Mouse (Mus musculus) liver, embryonic 15.5 days (tissue): Measurements from ENCODE around the gene Myo16. TPM values are rescaled to one million over a fixed set of nuclear protein-coding genes. Genes with fewer than 3 reads are reported as not detected.

Source experiments
- ATAC-seq: fragments of 200-750 bp; cut with Nextera tagmentation; 2 replicates; pipeline ENCODE4 v1.8.0; 2017; ENCODE audit warnings: moderate number of reproducible peaks, mild to moderate bottlenecking, moderate library complexity; ENCODE audit not compliant: insufficient read depth
- H3K27ac ChIP-seq: fragments of 300-500 bp; sonication (generic); replicated peaks from 2 replicates; pipeline ENCODE4 v1.5.1; 2015; ENCODE audit warnings: mild to moderate bottlenecking, inconsistent platforms
- H3K27me3 ChIP-seq: fragments of 300-500 bp; sonication (generic); 2 replicates; pipeline ENCODE4 v1.6.1; 2015; ENCODE audit warnings: mild to moderate bottlenecking, inconsistent platforms
- H3K36me3 ChIP-seq: fragments of 300-500 bp; sonication (generic); replicated peaks from 2 replicates; pipeline ENCODE4 v1.6.1; 2015; ENCODE audit warnings: moderate library complexity, mild to moderate bottlenecking, inconsistent platforms
- H3K4me1 ChIP-seq: fragments of 300-500 bp; sonication (generic); replicated peaks from 2 replicates; pipeline ENCODE4 v1.6.1; 2015; ENCODE audit warnings: inconsistent platforms
- H3K4me2 ChIP-seq: fragments of 300-500 bp; sonication (generic); 2 replicates; pipeline ENCODE4 v1.6.1; 2015; ENCODE audit warnings: moderate library complexity, mild to moderate bottlenecking, inconsistent platforms
- H3K4me3 ChIP-seq: fragments of 300-500 bp; sonication (generic); replicated peaks from 2 replicates; pipeline ENCODE4 v1.5.1; 2015; ENCODE audit warnings: mild to moderate bottlenecking, inconsistent platforms
- H3K9ac ChIP-seq: fragments of 300-500 bp; sonication (generic); 2 replicates; pipeline ENCODE4 v1.6.1; 2015; ENCODE audit warnings: moderate library complexity, mild to moderate bottlenecking, inconsistent platforms
- H3K9me3 ChIP-seq: fragments of 300-500 bp; sonication (generic); replicated peaks from 2 replicates; pipeline ENCODE4 v1.6.1; 2016; ENCODE audit warnings: inconsistent platforms
- WGBS: fragments of 180-500 bp; shearing (Covaris S2); methylation state at CpG from one replicate; pipeline ENCODE4 v1.1.7; 2015; ENCODE audit warnings: mixed read lengths; ENCODE audit not compliant: insufficient replicate concordance; 5-methylcytosine and 5-hydroxymethylcytosine counted together
- polyA plus RNA-seq: library from polyadenylated mRNA; unstranded; fragments of >200 nt; fragmentation: Nextera tagmentation; extraction: Ambion mirVana; gene quantifications from 2 replicates; pipeline ENCODE4 v1.2.1, GENCODE M21; 2015

The Myo16 gene
- polyA plus RNA-seq, 1 experiment from 2014 or later = 0.03 TPM

DNA sequence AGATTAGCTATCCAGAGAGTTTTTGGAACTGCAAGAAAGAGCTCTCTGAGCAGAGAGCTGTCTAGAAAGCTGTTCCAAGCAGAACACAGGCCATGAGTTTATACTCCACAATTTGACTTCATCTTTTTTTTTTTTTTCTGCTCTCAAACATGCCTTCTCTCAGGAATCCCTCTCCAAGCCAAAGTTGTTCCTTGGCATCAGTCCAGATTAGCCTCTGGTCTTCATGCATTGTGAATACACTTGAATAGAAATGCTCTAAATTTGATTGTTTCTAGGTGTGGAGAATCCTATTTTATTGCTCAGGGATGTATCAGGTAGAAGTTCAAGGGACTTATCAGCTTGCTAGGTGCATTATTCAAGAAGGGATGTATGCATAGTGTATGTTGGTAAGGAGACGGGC lies 151.0 kb downstream of the Myo16 start:
- no peak overlapping the region for H3K27ac ChIP-seq
- WGBS = 49% methylated on average over 1 of the region's 1 CpGs
- no peak for ATAC-seq
- no peak overlapping the region for H3K4me3 ChIP-seq
- no peaks in the 10 kb centered on the region for H3K9me3 ChIP-seq
- no peaks in the 10 kb centered on the region for H3K27me3 ChIP-seq
- no peak overlapping the region for H3K9ac ChIP-seq
- H3K36me3 ChIP-seq = no peaks in the 10 kb centered on the region
- H3K4me2 ChIP-seq = no peak overlapping the region
- H3K4me1 ChIP-seq = no peaks in the 10 kb centered on the region

DNA sequence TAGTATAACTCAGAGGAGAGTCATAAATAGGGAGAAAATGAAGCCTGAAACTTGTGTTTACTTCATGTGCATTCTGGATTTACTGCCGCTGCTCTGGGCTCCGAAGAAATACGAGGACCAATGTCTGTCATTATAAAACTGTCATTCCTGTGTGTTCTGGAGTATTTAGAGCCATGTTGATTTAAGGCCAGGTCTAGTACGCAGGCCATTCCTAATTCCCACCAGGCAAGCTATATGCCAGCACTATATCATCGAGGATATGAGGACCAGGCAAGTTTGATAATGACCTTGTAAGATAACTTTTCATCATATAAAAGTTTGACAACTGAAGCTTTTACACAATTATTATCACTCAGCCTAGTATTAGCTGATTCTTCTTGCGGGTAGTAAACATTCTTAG lies 153.6 kb downstream of the Myo16 start:
- H3K4me3 ChIP-seq = no peak overlapping the region
- no peaks in the 10 kb centered on the region for H3K4me1 ChIP-seq
- H3K36me3 ChIP-seq = no peaks in the 10 kb centered on the region
- no peaks in the 10 kb centered on the region for H3K9me3 ChIP-seq
- no peak overlapping the region for H3K9ac ChIP-seq
- 55% methylated on average over 6 of the region's 6 CpGs for WGBS
- H3K4me2 ChIP-seq = no peak overlapping the region
- no peak overlapping the region for H3K27ac ChIP-seq
- ATAC-seq = no peak
- no peaks in the 10 kb centered on the region for H3K27me3 ChIP-seq

DNA sequence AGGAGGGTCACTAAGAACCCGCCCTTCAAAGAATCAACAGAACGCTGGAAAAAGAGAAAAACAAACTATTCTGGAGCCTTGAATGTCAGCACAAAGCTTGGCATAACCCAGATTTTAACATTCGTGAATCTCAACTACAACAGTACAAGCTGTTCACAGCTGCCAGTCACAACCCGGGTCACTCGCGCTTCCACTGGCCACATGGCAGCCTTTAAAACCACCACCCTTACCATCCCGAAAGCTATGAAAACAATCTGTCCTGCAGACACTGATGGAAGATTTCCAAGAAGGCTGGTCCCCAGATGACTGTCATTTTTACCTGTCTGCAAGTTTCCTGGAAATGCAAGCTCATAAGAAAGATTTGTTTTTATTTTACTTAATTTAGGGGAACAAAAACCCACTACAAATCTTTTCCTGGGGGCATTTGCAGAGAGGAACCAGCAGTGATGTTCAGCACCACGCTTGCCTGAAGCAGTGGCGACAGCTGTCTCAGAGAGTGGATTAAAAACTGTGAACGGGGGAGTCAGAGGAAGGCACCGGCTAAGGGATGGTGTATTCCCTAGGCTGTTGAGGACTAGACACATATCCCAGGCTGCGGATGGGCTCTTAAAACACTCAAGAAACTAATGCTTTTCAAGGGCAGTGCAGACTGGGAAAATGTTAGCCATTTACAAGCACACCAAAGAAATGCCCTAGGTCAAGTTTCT lies 154.2 kb downstream of the Myo16 start:
- 56% methylated on average over 12 of the region's 12 CpGs for WGBS
- ATAC-seq = no peak
- H3K9me3 ChIP-seq = no peaks in the 10 kb centered on the region

DNA sequence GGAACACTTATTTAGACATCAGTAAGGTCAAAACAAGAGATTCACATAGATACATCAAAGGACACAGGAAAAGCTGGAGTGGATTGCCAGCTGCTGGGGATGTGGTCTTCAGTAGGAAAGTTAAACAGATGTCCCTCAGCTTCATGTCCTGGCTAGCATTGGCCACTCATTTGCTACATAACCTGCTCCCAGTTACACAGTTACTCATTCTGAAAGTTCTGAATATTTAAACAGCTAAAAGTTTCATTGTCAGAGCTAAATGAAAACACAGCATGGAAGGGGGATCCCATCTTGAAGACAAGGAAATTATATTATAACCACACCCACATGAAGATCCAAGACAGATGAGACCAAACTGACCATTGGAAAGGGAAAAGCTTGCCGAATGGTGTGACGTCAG lies 156.8 kb downstream of the Myo16 start:
- Histone ChIP-seq H3K4me3 (no peak overlapping the region), H3K36me3 (no peaks in the 10 kb centered on the region), H3K27ac (no peak overlapping the region), H3K9me3 (no peaks in the 10 kb centered on the region), H3K4me2 (no peak overlapping the region), H3K4me1 (no peaks in the 10 kb centered on the region), H3K9ac (no peak overlapping the region), H3K27me3 (no peaks in the 10 kb centered on the region)
- no peak for ATAC-seq
- WGBS = 53% methylated on average over 2 of the region's 2 CpGs

More for the DNA sequence above, 154.2 kb downstream of the Myo16 start:
- Histone ChIP-seq H3K27ac (no peak overlapping the region), H3K4me2 (no peak overlapping the region), H3K27me3 (no peaks in the 10 kb centered on the region), H3K4me3 (no peak overlapping the region), H3K4me1 (no peaks in the 10 kb centered on the region), H3K36me3 (no peaks in the 10 kb centered on the region), H3K9ac (no peak overlapping the region)

DNA sequence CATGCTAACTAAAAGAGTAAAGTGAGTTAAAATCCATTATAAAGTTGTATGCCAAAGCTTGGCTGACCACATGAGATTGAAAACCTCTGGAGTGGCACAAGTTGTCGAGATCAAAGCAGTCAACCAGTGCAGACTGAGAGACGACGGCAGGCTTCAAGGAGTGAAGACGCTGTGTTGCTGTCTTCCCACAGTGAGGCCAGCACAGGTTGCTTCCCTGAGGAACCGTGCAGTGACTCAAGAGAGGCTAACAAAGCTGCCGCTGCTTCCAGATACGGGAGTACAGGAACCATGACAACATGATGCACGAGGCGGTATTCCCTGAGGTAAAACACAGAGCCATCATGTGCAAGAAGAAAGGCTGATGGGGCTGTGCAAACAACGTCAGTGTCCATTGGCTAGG lies 158.6 kb downstream of the Myo16 start:
- H3K4me3 ChIP-seq = no peak overlapping the region
- H3K9me3 ChIP-seq = no peaks in the 10 kb centered on the region
- no peak overlapping the region for H3K9ac ChIP-seq
- 68% methylated on average over 10 of the region's 10 CpGs for WGBS
- no peak overlapping the region for H3K4me2 ChIP-seq
- no peaks in the 10 kb centered on the region for H3K27me3 ChIP-seq
- no peaks in the 10 kb centered on the region for H3K4me1 ChIP-seq
- ATAC-seq = no peak
- H3K27ac ChIP-seq = no peak overlapping the region
- no peaks in the 10 kb centered on the region for H3K36me3 ChIP-seq

DNA sequence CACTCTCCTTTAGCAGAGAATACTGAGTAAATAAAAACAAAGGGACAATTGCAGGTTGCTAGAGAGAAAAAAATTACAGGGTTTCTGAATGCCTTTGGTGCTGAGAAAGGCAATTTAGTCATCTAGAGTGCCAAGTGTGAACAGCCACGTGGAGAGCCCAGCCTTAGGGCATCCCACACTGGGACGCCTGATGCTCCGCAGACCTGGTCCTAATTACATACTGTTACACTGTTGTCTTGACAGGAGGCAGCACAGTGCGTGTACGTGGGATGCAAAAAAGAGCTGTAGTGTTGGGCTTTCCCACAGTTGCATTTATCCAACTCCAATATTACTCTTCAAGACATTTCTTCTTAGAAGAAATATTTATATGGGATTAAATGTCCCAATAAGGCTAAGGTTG lies 162.5 kb downstream of the Myo16 start:
- no peaks in the 10 kb centered on the region for H3K36me3 ChIP-seq
- no peak overlapping the region for H3K4me2 ChIP-seq
- WGBS = 51% methylated on average over 5 of the region's 5 CpGs
- no peak overlapping the region for H3K4me3 ChIP-seq
- H3K27me3 ChIP-seq = no peaks in the 10 kb centered on the region
- no peak overlapping the region for H3K27ac ChIP-seq
- H3K4me1 ChIP-seq = no peaks in the 10 kb centered on the region
- no peak for ATAC-seq
- no peak overlapping the region for H3K9ac ChIP-seq
- no peaks in the 10 kb centered on the region for H3K9me3 ChIP-seq

DNA sequence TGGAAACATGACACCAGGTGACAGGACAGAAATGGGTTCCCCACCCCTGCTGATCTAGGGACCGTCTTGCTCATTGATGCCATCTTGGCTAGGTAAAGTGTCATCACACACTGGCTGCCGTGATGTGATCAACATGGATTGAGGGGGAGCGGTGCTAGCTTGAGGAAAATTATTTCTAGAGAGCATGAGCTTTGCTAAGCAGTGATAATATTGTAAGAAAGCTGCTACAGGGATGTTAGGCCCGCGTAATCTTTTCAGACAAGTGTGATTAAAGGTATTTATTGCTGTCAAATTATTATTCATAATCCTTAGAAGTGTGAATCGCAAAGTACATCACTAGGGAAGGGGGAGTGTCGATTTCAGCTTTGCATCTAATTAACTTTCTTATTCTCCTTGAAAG lies 164.4 kb downstream of the Myo16 start:
- no peak overlapping the region for H3K27ac ChIP-seq
- no peak overlapping the region for H3K9ac ChIP-seq
- WGBS = 64% methylated on average over 7 of the region's 7 CpGs
- no peak overlapping the region for H3K4me3 ChIP-seq
- H3K4me2 ChIP-seq = no peak overlapping the region
- no peaks in the 10 kb centered on the region for H3K36me3 ChIP-seq
- no peaks in the 10 kb centered on the region for H3K27me3 ChIP-seq
- ATAC-seq = no peak
- H3K4me1 ChIP-seq = no peaks in the 10 kb centered on the region
- no peaks in the 10 kb centered on the region for H3K9me3 ChIP-seq

DNA sequence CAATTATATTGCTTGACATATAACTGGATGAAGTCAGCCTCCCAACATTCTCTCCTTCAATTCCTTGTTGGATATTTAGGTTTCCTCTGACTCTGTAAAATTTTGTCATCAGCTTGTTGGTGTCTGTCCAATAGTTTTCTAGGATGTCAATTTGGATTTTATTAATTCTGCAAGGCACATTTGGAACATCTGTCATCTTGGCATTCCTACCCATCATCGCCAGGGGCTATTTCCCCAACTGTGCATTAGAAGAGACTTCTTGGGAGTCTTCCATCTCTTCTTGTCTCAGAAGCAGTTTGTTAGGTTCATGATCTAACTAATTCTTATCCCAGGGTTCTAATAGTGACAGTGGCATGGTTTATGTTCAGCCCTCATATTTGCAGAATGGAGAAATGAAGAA lies 196.7 kb downstream of the Myo16 start:
- WGBS = 67% methylated on average over 1 of the region's 1 CpGs
- ATAC-seq = no peak

DNA sequence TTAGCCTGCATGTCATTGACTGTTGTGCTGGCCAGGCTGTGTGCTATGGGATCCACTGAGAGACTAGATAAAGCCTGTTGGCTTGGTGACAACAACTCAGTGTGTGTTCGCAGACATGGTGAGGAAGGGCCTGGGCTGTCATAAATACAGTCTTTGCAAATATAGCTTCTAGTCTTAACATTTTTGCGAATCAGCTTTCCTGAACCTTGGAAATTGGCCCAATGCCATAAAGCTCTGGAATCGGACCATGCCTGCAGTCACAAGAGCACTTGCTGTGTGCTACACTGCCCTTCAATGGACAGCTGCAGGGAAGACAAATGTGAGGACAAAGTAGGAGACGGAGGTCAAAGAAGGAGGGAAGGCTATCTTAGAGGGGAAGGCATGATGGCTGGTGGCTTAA lies 205.0 kb downstream of the Myo16 start:
- Histone ChIP-seq H3K27me3 (no peaks in the 10 kb centered on the region), H3K4me1 (no peaks in the 10 kb centered on the region), H3K4me2 (no peak overlapping the region), H3K9ac (no peak overlapping the region), H3K27ac (no peak overlapping the region), H3K4me3 (no peak overlapping the region), H3K9me3 (no peaks in the 10 kb centered on the region), H3K36me3 (no peaks in the 10 kb centered on the region)
- no peak for ATAC-seq
- WGBS = 66% methylated on average over 4 of the region's 4 CpGs

More for the DNA sequence above, 196.7 kb downstream of the Myo16 start:
- Histone ChIP-seq H3K9ac (no peak overlapping the region), H3K4me3 (no peak overlapping the region), H3K9me3 (no peaks in the 10 kb centered on the region), H3K27me3 (no peaks in the 10 kb centered on the region), H3K4me2 (no peak overlapping the region), H3K4me1 (no peaks in the 10 kb centered on the region), H3K36me3 (no peaks in the 10 kb centered on the region), H3K27ac (no peak overlapping the region)

DNA sequence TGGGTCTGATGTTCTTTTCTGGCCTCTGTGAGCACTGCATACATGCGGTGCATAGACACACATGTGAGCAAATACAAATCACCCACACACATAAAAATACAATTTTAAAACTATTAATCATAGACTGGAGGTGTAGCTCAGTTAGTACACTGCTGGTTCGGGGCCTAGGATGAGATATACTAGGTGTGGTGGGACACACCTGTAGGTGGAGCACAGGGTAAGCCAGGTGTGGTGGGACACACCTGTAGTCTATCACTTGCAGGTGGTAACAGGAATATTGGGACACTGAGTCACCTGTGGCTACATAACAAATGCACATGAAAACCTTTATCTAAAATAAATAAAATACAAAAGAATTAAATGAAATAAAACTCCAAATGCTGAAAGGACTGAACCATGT lies 209.2 kb downstream of the Myo16 start:
- ATAC-seq = no peak
- H3K4me1 ChIP-seq = no peaks in the 10 kb centered on the region
- no peaks in the 10 kb centered on the region for H3K36me3 ChIP-seq
- H3K9ac ChIP-seq = no peak overlapping the region
- H3K27ac ChIP-seq = no peak overlapping the region
- WGBS = 56% methylated on average over 2 of the region's 2 CpGs
- H3K4me3 ChIP-seq = no peak overlapping the region
- no peaks in the 10 kb centered on the region for H3K27me3 ChIP-seq
- H3K9me3 ChIP-seq = no peaks in the 10 kb centered on the region
- H3K4me2 ChIP-seq = no peak overlapping the region

DNA sequence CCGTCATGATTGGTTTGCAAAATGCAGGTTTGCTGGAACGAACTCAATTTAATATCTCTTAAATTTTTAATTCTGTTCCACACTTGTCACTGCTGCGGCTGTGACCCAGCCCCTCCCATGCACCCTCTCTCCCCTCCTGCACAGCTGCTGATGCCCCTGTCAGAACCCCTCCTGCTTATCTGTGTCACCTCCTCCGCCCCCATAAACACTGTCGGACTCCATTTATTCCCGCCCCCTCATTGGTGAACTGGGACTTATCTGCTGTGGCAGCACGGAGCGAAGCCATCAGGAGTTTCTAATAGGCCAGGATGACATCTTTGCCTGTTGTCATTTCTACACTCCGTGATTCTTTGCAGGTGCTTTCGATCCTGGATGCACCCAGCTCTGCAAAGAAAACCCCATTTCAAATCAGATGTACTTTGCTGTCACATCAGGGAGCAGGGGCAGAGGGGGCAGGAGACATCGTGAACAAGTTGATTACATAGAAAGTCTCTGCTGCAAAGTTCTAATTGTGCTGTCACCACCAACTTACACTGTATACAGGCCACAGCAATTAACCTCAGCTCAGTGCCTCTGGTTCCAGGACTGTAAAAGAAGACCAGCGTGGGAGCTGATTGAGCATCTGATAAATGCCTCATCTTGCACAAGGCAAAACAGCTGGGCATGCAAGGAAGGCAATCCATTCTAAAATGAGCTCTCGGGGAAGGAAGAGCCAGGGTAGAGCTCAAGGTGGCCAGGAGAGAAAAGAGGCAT lies 210.1 kb downstream of the Myo16 start:
- Histone ChIP-seq H3K27me3 (no peaks in the 10 kb centered on the region), H3K9ac (no peak overlapping the region), H3K4me3 (no peak overlapping the region), H3K4me2 (no peak overlapping the region), H3K9me3 (no peaks in the 10 kb centered on the region), H3K4me1 (no peaks in the 10 kb centered on the region), H3K36me3 (no peaks in the 10 kb centered on the region), H3K27ac (no peak overlapping the region)
- no peak for ATAC-seq
- 27% methylated on average over 13 of the region's 13 CpGs for WGBS
